Mouse (Mus musculus) liver, embryonic 14.5 days (tissue): ENCODE data around the gene Gm20503. TPM values are rescaled to one million over a fixed set of nuclear protein-coding genes. Genes with fewer than 3 reads are reported as not detected.

ENCODE experiments used
- ATAC-seq: fragments of 200-750 bp; cut with Nextera tagmentation; 2 replicates; pipeline ENCODE4 v1.8.0; 2017; ENCODE audit warnings: moderate number of reproducible peaks, mild to moderate bottlenecking, moderate library complexity; ENCODE audit not compliant: insufficient read depth
- DNase-seq, 3 experiments: peaks; one replicate each; pipeline ENCODE4 v3.0.0-alpha.2; 2012 to 2013; ENCODE audit warnings: low read depth in 3 of 3, low spot score in 3 of 3
- H3K27ac ChIP-seq: fragments of 300-500 bp; sonication (generic); 2 replicates; pipeline ENCODE4 v1.5.1; 2014; ENCODE audit warnings: moderate library complexity, mild to moderate bottlenecking, control low read depth, inconsistent platforms
- H3K27me3 ChIP-seq: fragments of 300-500 bp; sonication (generic); 2 replicates; pipeline ENCODE4 v1.6.1; 2014; ENCODE audit warnings: mild to moderate bottlenecking, low read length, moderate library complexity; ENCODE audit not compliant: control insufficient read depth, insufficient read depth
- H3K36me3 ChIP-seq: fragments of 300-500 bp; sonication (generic); replicated peaks from 2 replicates; pipeline ENCODE4 v1.6.1; 2014; ENCODE audit warnings: low read depth; ENCODE audit not compliant: control insufficient read depth, insufficient read depth
- H3K4me1 ChIP-seq, 2 experiments: fragments of 200-500 bp in 1 of 2; fragments of 300-500 bp in 1 of 2; sonication (generic) in 1 of 2; replicated peaks; 2 replicates each; pipeline ENCODE4 v1.6.1; 2012 to 2014; ENCODE audit warnings: antibody characterized with exemption in 1 of 2, inconsistent platforms in 1 of 2, low read length in 1 of 2; ENCODE audit not compliant: control insufficient read depth in 2 of 2, insufficient read depth in 2 of 2
- H3K4me2 ChIP-seq: fragments of 300-500 bp; sonication (generic); 2 replicates; pipeline ENCODE4 v1.6.1; 2014; ENCODE audit warnings: low read depth, mild to moderate bottlenecking, control low read depth, moderate library complexity
- H3K4me3 ChIP-seq, 2 experiments: fragments of 200-500 bp in 1 of 2; fragments of 300-500 bp in 1 of 2; sonication (generic) in 1 of 2; 2 replicates each; pipeline ENCODE4 v1.5.1; 2012 to 2014; ENCODE audit warnings: low read depth in 2 of 2, low read length in 2 of 2, mild to moderate bottlenecking in 2 of 2, control low read depth in 1 of 2, inconsistent platforms in 1 of 2, moderate library complexity in 1 of 2; ENCODE audit not compliant: insufficient read depth in 1 of 2
- H3K9ac ChIP-seq: fragments of 300-500 bp; sonication (generic); replicated peaks from 2 replicates; pipeline ENCODE4 v1.6.1; 2014; ENCODE audit warnings: mild to moderate bottlenecking, control low read depth, moderate library complexity
- H3K9me3 ChIP-seq: fragments of 300-500 bp; sonication (generic); 2 replicates; pipeline ENCODE4 v1.6.1; 2016; ENCODE audit warnings: low read length, mixed read lengths; ENCODE audit not compliant: control insufficient read depth
- CTCF ChIP-seq: IDR thresholded peaks from 2 replicates; pipeline ENCODE4 v1.5.1; 2016; ENCODE audit warnings: antibody characterized with exemption, low read depth, control low read depth
- EP300 ChIP-seq: IDR thresholded peaks from 2 replicates; pipeline ENCODE4 v1.6.1; 2016; ENCODE audit warnings: antibody characterized with exemption, low read depth
- WGBS: fragments of 180-500 bp; shearing (Covaris S2); extraction: QIAGEN DNeasy Blood & Tissue Kit; methylation state at CpG from one replicate; pipeline ENCODE4 v1.1.7; 2014; ENCODE audit not compliant: insufficient replicate concordance; 5-methylcytosine and 5-hydroxymethylcytosine counted together
- polyA plus RNA-seq, 2 experiments: library from polyadenylated mRNA; depleted of rRNA in 1 of 2; stranded (reverse) in 1 of 2; unstranded in 1 of 2; fragments of >200 nt; fragmentation: Nextera tagmentation in 1 of 2; extraction: Ambion mirVana in 1 of 2; gene quantifications; 2 replicates each; pipeline versions ENCODE4 v1.2.1 to v1.2.3; 2012 to 2014

The Gm20503 gene
- polyA plus RNA-seq, 2 experiments = 4.4 TPM; not detected in 1

DNA sequence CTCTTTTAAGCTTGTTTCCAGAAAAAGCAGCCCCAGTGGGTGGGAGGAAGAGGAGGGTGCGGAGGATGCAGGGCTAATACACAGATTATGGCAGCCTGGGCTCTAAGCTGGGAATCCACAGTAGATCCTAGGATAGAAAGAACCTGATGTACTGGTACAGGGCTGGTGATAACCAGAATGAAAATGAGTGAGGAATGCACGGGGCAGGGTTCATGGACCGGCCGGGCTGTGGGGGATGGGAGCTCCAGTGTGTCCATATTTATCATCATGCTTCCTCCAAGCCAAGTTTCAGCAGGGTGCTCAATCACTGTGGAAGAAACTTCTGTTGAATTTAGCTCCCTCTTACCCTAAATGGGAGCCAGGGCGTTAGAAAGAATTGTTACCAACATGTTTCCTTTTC is 5.9 kb upstream of the Gm20503 start:
- DNase-seq = no peak
- no peak for ATAC-seq
- Histone ChIP-seq H3K36me3 (no peaks in the 10 kb centered on the region), H3K4me2 (no peak overlapping the region), H3K4me1 (peaks cover 14 to 22% of the 10 kb centered on the region in 2 experiments), H3K4me3 (no peak overlapping the region), H3K9me3 (no peaks in the 10 kb centered on the region), H3K9ac (no peak overlapping the region), H3K27me3 (no peaks in the 10 kb centered on the region), H3K27ac (no peak overlapping the region)
- WGBS = 66% methylated on average over 5 of the region's 5 CpGs
- TF ChIP-seq CTCF = no peak
- no peak for TF ChIP-seq EP300

GRCm38 (mm10) chr4:58998688-58999087 is 4.3 kb upstream of the Gm20503 start:
- H3K4me1 ChIP-seq = peaks cover 4 to 12% of the 10 kb centered on the region in 2 experiments; a peak in 3 of 4 replicates
- no peaks in the 10 kb centered on the region for H3K36me3 ChIP-seq
- no peaks in the 10 kb centered on the region for H3K27me3 ChIP-seq
- ATAC-seq = no peak
- no peak overlapping the region for H3K4me2 ChIP-seq
- TF ChIP-seq EP300 (no peak), CTCF (no peak)
- no peak overlapping the region for H3K27ac ChIP-seq
- H3K4me3 ChIP-seq = no peak overlapping the region
- no peak overlapping the region for H3K9ac ChIP-seq
- WGBS = 29% methylated on average over 1 of the region's 1 CpGs
- DNase-seq = no peak
- H3K9me3 ChIP-seq = no peaks in the 10 kb centered on the region

DNA sequence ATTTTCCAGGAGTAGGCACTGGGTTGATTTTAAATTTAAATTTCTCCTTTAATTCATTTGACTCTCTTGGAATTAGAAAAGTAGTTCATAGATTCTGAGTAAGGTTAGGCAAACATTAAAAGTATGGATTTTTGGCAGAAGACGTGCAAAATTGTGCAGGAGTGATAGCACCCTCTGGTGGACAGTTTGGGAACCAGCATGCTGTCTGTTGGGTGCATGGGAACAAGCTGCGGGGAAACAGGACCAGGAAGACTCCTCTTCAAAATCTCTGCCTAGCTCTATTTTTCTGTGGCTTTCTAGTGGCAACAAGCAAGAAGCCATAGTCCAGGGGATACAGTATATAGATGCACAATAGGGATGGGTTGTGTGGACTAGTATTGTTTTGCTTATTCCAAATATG is 3.3 kb upstream of the Gm20503 start:
- H3K27ac ChIP-seq = no peak overlapping the region
- H3K27me3 ChIP-seq = no peaks in the 10 kb centered on the region
- no peak overlapping the region for H3K4me2 ChIP-seq
- no peaks in the 10 kb centered on the region for H3K36me3 ChIP-seq
- TF ChIP-seq EP300 = no peak
- TF ChIP-seq CTCF = peak; percentile 92
- ATAC-seq (no peak), DNase-seq (peak; percentile 55 to 59 (median 55))
- no peak overlapping the region for H3K4me3 ChIP-seq
- no peaks in the 10 kb centered on the region for H3K9me3 ChIP-seq
- H3K9ac ChIP-seq = no peak overlapping the region
- peaks cover 13 to 17% of the 10 kb centered on the region in 2 experiments for H3K4me1 ChIP-seq
- WGBS = 3% methylated on average over 2 of the region's 2 CpGs

- Histone ChIP-seq H3K9me3 (no peaks in the 10 kb centered on the region), H3K36me3 (no peaks in the 10 kb centered on the region), H3K27me3 (no peaks in the 10 kb centered on the region), H3K27ac (no peak overlapping the region), H3K4me1 (peaks cover 10 to 13% of the 10 kb centered on the region in 2 experiments), H3K4me3 (no peak overlapping the region), H3K9ac (no peak overlapping the region), H3K4me2 (no peak overlapping the region)
- DNase-seq (peak; percentile 39 to 56 (median 52)), ATAC-seq (no peak)
- WGBS = 0% methylated on average over 2 of the region's 2 CpGs
- TF ChIP-seq EP300 (no peak), CTCF (peak; percentile 68)
These were observed 2.4 kb upstream of the Gm20503 start for GRCm38 (mm10) chr4:59000614-59001013.

DNA sequence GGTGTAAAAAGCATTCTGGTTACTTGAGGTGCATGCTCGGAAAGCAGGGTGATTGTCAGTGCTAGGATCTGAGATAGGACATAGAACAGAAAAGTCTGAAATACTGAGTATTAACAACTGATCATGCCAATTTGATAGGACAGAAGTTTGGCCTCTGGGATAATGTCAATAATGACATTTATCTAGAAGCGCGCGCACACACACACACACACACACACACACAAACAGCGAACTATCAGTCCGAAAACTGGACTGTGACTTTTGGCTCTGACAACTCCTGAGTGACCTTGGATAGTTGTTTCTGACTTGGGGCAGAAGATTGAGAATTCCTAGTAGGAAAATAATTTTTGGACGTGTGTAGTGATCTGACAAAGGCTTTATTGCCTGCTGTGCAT is 793 bp downstream of the Gm20503 start:
- Histone ChIP-seq H3K36me3 (no peaks in the 10 kb centered on the region), H3K9me3 (no peaks in the 10 kb centered on the region), H3K9ac (peak overlapping the region; percentile 87), H3K27ac (peak overlapping the region; percentile 8; the same call in 1 of the 2 replicates), H3K27me3 (no peaks in the 10 kb centered on the region), H3K4me1 (peaks cover 12 to 17% of the 10 kb centered on the region in 2 experiments), H3K4me2 (peak overlapping the region; percentile 99), H3K4me3 (peak overlapping the region; percentile 62 to 76)
- TF ChIP-seq CTCF (no peak), EP300 (no peak)
- DNase-seq (no peak), ATAC-seq (no peak)
- 11% methylated on average over 7 of the region's 7 CpGs for WGBS
